Mouse (Mus musculus) midbrain, embryonic 16.5 days (tissue): ENCODE results near the gene Fbxl13. TPM values are rescaled to one million over a fixed set of nuclear protein-coding genes. Genes with fewer than 3 reads are reported as not detected.

Experiments
- ATAC-seq: fragments of 200-750 bp; cut with Nextera tagmentation; 2 replicates; pipeline ENCODE4 v1.8.0; 2017; ENCODE audit warnings: moderate TSS enrichment
- H3K27ac ChIP-seq: fragments of 300-500 bp; sonication (generic); 2 replicates; pipeline ENCODE4 v1.5.1; 2014; ENCODE audit warnings: mild to moderate bottlenecking, low read length, mixed read lengths
- H3K27me3 ChIP-seq: fragments of 300-500 bp; sonication (generic); 2 replicates; pipeline ENCODE4 v1.6.1; 2014; ENCODE audit warnings: low read depth, low read length, mixed read lengths; ENCODE audit not compliant: control insufficient read depth, insufficient read depth
- H3K36me3 ChIP-seq: fragments of 300-500 bp; sonication (generic); 2 replicates; pipeline ENCODE4 v1.6.1; 2014; ENCODE audit warnings: mild to moderate bottlenecking, low read length, moderate library complexity, mixed read lengths; ENCODE audit not compliant: control insufficient read depth, insufficient read depth
- H3K4me1 ChIP-seq: fragments of 300-500 bp; sonication (generic); 2 replicates; pipeline ENCODE4 v1.6.1; 2014; ENCODE audit warnings: mild to moderate bottlenecking, low read length, mixed read lengths; ENCODE audit not compliant: control insufficient read depth, insufficient read depth
- H3K4me2 ChIP-seq: fragments of 300-500 bp; sonication (generic); 2 replicates; pipeline ENCODE4 v1.6.1; 2014; ENCODE audit warnings: mild to moderate bottlenecking, low read length, mixed read lengths
- H3K4me3 ChIP-seq: fragments of 300-500 bp; sonication (generic); 2 replicates; pipeline ENCODE4 v1.5.1; 2014; ENCODE audit warnings: low read depth, mild to moderate bottlenecking, low read length, moderate library complexity, mixed read lengths
- H3K9ac ChIP-seq: fragments of 300-500 bp; sonication (generic); 2 replicates; pipeline ENCODE4 v1.6.1; 2014; ENCODE audit warnings: low read depth, low read length, mixed read lengths
- H3K9me3 ChIP-seq: fragments of 300-500 bp; sonication (generic); replicated peaks from 2 replicates; pipeline ENCODE4 v1.6.1; 2014; ENCODE audit warnings: mild to moderate bottlenecking, low read length, mixed read lengths; ENCODE audit not compliant: control insufficient read depth, poor library complexity, severe bottlenecking
- WGBS: fragments of 180-500 bp; shearing (Covaris S2); extraction: QIAGEN DNeasy Blood & Tissue Kit; methylation state at CpG from one replicate; pipeline ENCODE4 v1.1.7; 2014; 5-methylcytosine and 5-hydroxymethylcytosine counted together
- polyA plus RNA-seq: library from polyadenylated mRNA; unstranded; fragments of >200 nt; fragmentation: Nextera tagmentation; extraction: Ambion mirVana; gene quantifications from 2 replicates; pipeline ENCODE4 v1.2.1, GENCODE M21; 2015

The Fbxl13 gene
- polyA plus RNA-seq = 0.25 and 0.45 TPM in 2 replicates

DNA sequence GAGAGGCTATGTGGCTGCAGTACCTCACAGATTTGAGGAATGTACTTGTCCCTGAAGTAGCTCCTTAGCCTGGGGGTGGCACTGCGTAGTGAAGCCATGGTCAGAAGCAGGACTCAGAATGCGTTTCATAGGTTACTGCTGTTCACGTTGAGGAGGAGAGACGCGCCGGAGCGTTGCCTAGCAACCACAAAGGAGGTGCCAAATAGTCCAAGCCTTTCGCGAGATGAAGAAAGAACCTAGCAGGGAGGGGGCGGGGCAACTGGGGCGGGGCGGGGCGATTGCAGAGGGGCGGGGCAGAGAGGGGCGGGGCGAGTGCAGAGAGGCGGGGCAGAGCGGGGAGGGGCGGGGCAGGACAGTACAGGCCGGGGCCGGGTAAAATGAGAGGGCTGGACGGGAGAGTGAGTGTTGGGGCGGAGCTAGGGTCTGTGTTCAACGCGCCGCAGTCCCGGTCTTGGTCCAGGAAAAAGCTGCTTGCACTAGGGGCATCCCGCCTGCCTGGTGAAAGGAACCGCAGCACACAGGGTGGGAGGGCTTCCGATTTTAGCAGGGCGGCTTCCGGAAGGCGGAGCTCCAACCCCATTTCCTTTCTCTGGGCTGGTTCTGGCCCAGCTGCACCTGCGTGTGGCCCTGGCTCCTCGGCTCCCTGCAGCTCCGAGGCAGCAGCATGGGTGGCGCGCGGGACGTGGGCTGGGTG lies at the start of gene Fbxl13, which contains the start of gene Armc10:
TSS of gene Fbxl13 (minus strand) at position 196 of the 694 bp plus-strand sequence.
TSS of gene Armc10 (plus strand) at position 375 of the 694 bp plus-strand sequence.
- H3K9me3 ChIP-seq = no peaks in the 10 kb centered on the region
- peak within 1 kb of the TSS; percentile 82 for H3K4me3 ChIP-seq
- peak within 1 kb of the TSS; percentile 86 for H3K27ac ChIP-seq
- H3K36me3 ChIP-seq = peaks cover 12% of the 10 kb centered on the region; the same call in 1 of the 2 replicates
- peak; percentile 98 for ATAC-seq
- H3K4me2 ChIP-seq = peak within 1 kb of the TSS; percentile 90
- no peaks in the 10 kb centered on the region for H3K27me3 ChIP-seq
- WGBS = under 1% methylated on average over 26 of the region's 40 CpGs
- H3K9ac ChIP-seq = peak within 1 kb of the TSS; percentile 96
- H3K4me1 ChIP-seq = peaks cover 10% of the 10 kb centered on the region

DNA sequence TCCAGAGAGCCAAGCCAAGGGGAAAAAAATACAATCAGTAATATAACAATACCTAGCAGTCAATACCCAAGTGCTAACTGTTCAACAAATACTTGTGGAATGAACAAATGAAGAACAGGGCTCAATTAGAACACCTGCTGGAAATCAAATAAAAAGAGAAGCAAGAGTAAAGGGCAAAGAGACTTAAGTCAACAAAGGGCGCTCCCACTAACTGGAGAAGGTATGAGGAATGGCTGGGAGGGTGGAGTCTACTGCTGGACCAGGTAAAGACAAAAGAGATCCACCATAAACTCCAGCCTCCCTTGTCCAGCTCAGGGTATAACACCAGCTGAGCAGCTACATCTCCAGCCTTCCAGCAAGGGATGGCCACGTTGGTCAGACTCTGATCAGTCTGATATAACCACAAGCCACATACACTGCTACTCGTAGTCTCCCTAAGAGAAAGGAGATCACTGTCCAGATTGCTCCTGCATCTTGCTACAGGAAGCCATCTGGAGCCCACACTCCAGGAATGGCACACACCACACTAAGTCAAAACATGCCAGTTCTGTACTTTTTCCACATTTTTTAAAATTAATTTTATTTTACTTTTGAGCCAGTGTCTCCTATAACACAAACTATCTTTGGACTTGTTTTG lies 49.5 kb upstream of the Fbxl13 start:
- Histone ChIP-seq H3K27me3 (no peaks in the 10 kb centered on the region), H3K9me3 (no peaks in the 10 kb centered on the region), H3K4me1 (peaks cover 2% of the 10 kb centered on the region; the same call in 1 of the 2 replicates), H3K4me2 (no peak overlapping the region), H3K4me3 (no peak overlapping the region), H3K9ac (no peak overlapping the region), H3K36me3 (no peaks in the 10 kb centered on the region), H3K27ac (no peak overlapping the region)
- 90% methylated on average over 3 of the region's 3 CpGs for WGBS
- ATAC-seq = no peak

DNA sequence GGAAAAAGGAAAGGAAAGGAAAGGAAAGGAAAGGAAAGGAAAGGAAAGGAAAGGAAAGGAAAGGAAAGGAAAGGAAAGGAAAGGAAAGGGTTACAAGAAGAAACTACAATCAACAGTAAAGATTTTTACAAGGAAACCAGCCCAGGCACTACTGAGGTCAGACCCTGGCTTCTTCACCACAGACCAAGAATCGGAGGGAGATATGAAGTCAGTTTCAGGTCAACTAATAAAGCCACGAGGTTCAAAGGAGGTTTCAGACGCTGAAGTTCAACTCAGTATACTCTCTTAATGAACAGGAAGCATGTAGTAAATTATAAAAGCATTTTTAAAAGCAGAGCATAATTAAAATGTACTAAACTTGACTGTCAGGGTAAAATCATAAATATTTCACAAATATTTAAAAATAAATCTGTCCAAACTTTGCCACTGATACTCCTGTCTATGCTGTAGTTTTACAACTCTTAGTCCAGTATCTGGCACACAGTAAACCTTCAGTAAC lies 48.0 kb upstream of the Fbxl13 start:
- Histone ChIP-seq H3K9ac (no peak overlapping the region), H3K4me2 (no peak overlapping the region), H3K27ac (no peak overlapping the region), H3K27me3 (no peaks in the 10 kb centered on the region), H3K4me3 (no peak overlapping the region), H3K36me3 (no peaks in the 10 kb centered on the region), H3K9me3 (no peaks in the 10 kb centered on the region), H3K4me1 (no peaks in the 10 kb centered on the region)
- no peak for ATAC-seq
- 90% methylated on average over 3 of the region's 3 CpGs for WGBS

DNA sequence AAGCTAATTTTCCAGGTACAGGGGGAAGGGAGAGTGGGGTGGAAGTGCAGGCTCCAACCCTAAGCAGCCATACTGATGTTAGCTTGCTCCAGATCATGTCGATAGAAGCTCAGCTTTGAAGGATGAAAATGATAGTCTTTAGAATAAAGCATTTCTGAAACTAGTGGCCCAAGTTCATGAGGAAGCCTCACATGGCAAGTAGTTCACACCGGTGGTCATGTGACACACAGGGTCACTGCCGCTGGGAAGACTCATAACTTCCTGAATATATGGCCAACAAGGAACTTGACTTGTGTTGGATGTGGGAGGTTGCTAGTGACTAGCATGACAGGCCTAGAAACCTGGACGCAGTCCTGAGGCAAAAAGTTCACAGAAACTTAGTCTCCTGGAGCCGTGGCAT lies 46.8 kb upstream of the Fbxl13 start:
- WGBS = 94% methylated on average over 5 of the region's 5 CpGs
- no peaks in the 10 kb centered on the region for H3K9me3 ChIP-seq
- ATAC-seq = no peak

DNA sequence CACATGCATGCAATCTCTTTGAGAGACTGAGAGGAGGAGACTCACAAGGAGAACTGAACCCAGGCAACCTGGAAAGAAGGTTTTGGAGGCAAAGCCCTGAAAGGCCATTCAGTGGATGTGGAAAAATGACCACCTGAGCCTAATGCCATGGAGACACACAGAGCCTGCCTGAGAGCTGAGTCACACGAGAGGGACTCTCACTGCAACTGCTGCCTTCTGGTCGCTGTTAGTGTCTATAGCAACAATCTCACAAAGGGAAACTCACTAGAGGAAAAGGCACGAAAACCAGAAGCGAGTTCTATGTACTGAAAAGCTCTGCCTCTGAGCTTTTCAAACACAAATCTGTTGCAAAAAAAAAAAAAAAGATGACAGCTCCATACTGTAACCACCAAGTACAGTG lies 41.6 kb upstream of the Fbxl13 start:
- no peak for ATAC-seq
- 57% methylated on average over 4 of the region's 4 CpGs for WGBS
- Histone ChIP-seq H3K9me3 (0 out of 2 replicates have a peak, but pooled peaks cover 4% of the 10 kb centered on the region), H3K27me3 (no peaks in the 10 kb centered on the region), H3K4me2 (no peak overlapping the region), H3K36me3 (no peaks in the 10 kb centered on the region), H3K4me1 (no peaks in the 10 kb centered on the region), H3K27ac (no peak overlapping the region; the same call in 1 of the 2 replicates), H3K9ac (no peak overlapping the region), H3K4me3 (no peak overlapping the region)

More for the DNA sequence above, 46.8 kb upstream of the Fbxl13 start:
- Histone ChIP-seq H3K4me1 (no peaks in the 10 kb centered on the region), H3K4me3 (no peak overlapping the region), H3K4me2 (no peak overlapping the region), H3K27ac (no peak overlapping the region), H3K27me3 (no peaks in the 10 kb centered on the region), H3K36me3 (no peaks in the 10 kb centered on the region), H3K9ac (no peak overlapping the region)

DNA sequence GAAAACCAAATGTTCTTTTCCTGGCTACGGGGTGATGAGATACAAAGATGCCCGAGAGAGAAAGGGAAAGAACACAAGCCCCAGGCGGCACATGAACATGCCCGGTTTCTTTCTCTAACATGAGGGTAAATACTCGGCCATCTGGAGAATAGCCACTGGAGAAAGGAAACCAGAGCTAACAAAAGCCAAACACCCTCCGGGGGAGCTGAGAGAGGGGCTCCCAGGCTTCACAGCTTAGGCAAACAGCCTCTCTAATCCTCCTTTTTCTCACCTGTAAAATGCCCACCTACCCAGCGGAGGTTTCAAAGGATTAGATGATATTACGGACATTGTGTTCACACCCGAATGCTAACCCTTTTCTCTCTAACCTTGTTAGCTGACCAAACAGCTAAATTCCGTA lies 39.6 kb upstream of the Fbxl13 start:
- ATAC-seq = no peak
- Histone ChIP-seq H3K4me3 (no peak overlapping the region), H3K27ac (no peak overlapping the region), H3K9me3 (0 out of 2 replicates have a peak, but pooled peaks cover 4% of the 10 kb centered on the region), H3K9ac (no peak overlapping the region), H3K27me3 (no peaks in the 10 kb centered on the region), H3K4me2 (no peak overlapping the region), H3K4me1 (no peaks in the 10 kb centered on the region), H3K36me3 (no peaks in the 10 kb centered on the region)
- WGBS = 70% methylated on average over 10 of the region's 10 CpGs

DNA sequence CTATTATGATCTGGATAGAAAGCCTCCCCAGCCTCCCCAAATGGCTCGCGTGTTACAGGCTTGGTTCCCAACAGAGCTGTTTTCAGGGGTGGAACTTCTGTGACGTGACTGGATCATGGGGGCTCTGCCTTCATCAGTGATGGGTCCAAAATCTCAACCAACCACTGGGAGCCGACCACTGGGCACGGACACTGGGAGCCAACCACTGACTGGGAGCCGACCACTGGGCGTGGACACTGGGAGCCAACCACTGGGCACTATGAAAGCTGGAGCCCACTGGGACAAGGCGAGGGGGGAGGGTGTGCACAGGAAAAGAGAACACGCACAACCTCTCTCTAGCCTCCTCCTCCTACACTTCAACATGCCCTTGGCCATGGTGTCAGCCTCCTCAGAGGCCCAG lies 38.4 kb upstream of the Fbxl13 start:
- Histone ChIP-seq H3K9ac (no peak overlapping the region), H3K9me3 (0 out of 2 replicates have a peak, but pooled peaks cover 4% of the 10 kb centered on the region), H3K27me3 (no peaks in the 10 kb centered on the region), H3K27ac (no peak overlapping the region), H3K4me3 (no peak overlapping the region), H3K4me1 (no peaks in the 10 kb centered on the region), H3K4me2 (no peak overlapping the region), H3K36me3 (no peaks in the 10 kb centered on the region)
- 95% methylated on average over 9 of the region's 9 CpGs for WGBS
- ATAC-seq = no peak

DNA sequence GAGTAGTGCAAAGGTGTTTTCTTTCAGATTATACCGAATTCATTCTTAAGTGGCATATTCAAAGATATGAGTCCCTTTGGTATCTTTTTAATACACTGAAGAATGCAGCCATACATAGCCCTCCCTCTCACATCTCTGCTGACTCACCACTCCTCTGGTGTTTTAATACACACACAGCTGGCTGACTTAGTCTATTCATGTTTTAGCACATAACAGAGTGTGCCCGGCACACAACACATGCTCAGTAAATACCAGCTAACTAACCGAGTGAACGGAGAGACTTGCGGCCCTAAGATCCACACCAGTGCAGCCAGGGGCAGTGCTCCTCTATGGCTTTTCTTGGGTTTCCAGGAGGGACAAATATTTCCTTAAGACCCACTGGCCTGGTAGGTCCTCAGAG lies 35.5 kb upstream of the Fbxl13 start:
- H3K9ac ChIP-seq = no peak overlapping the region
- H3K4me1 ChIP-seq = no peaks in the 10 kb centered on the region
- no peak overlapping the region for H3K4me2 ChIP-seq
- no peaks in the 10 kb centered on the region for H3K36me3 ChIP-seq
- H3K27ac ChIP-seq = no peak overlapping the region
- H3K9me3 ChIP-seq = 0 out of 2 replicates have a peak, but pooled peaks cover 4% of the 10 kb centered on the region
- WGBS = 80% methylated on average over 5 of the region's 5 CpGs
- H3K27me3 ChIP-seq = no peaks in the 10 kb centered on the region
- H3K4me3 ChIP-seq = no peak overlapping the region
- ATAC-seq = no peak

DNA sequence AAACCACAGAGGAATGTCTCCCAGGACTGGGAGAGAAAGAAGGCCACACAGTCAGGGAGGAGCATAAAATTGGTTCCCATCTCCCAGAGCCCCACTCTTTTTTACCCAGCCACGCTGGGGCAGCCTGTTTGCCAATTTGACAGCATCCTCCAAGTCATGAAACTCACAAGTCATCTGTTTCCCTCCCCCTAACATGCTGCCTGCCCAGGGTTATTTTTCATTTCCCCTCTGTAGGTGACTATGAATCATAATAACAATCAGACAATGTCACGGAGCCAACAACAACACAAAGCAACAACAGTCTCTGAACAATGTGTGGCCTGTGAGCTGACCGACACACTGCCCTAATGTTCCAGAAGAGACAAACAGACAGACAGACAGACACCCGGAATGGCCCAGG lies 34.6 kb upstream of the Fbxl13 start:
- no peak overlapping the region for H3K4me2 ChIP-seq
- no peaks in the 10 kb centered on the region for H3K27me3 ChIP-seq
- no peak overlapping the region for H3K27ac ChIP-seq
- H3K36me3 ChIP-seq = peaks cover 5% of the 10 kb centered on the region; the same call in 1 of the 2 replicates
- H3K4me1 ChIP-seq = no peaks in the 10 kb centered on the region
- no peak overlapping the region for H3K9ac ChIP-seq
- WGBS = 85% methylated on average over 4 of the region's 4 CpGs
- no peak for ATAC-seq
- H3K9me3 ChIP-seq = 0 out of 2 replicates have a peak, but pooled peaks cover 4% of the 10 kb centered on the region
- H3K4me3 ChIP-seq = no peak overlapping the region
